Mouse (Mus musculus) C2C12 (cell line): ENCODE measurements around the gene Txnrd2.

Source experiments
- CEBPB ChIP-seq: IDR thresholded peaks from one replicate; pipeline ENCODE4 v1.6.1; 2011; ENCODE audit warnings: low read depth, mild to moderate bottlenecking, control low read depth, moderate library complexity
- CTCF ChIP-seq: IDR thresholded peaks from one replicate; pipeline ENCODE4 v1.5.1; 2011; ENCODE audit not compliant: control insufficient read depth, insufficient read depth, insufficient read length
- FOSL1 ChIP-seq: IDR thresholded peaks from one replicate; pipeline ENCODE4 v1.8.0; 2011; ENCODE audit warnings: mild to moderate bottlenecking, low read length; ENCODE audit not compliant: poor library complexity, insufficient read depth, severe bottlenecking
- MAX ChIP-seq: IDR thresholded peaks from one replicate; pipeline ENCODE4 v1.6.1; 2011; ENCODE audit warnings: mild to moderate bottlenecking, control low read depth
- USF1 ChIP-seq: IDR thresholded peaks from one replicate; pipeline ENCODE4 v1.6.1; 2011; ENCODE audit warnings: low read depth, mild to moderate bottlenecking, control low read depth, moderate library complexity

DNA sequence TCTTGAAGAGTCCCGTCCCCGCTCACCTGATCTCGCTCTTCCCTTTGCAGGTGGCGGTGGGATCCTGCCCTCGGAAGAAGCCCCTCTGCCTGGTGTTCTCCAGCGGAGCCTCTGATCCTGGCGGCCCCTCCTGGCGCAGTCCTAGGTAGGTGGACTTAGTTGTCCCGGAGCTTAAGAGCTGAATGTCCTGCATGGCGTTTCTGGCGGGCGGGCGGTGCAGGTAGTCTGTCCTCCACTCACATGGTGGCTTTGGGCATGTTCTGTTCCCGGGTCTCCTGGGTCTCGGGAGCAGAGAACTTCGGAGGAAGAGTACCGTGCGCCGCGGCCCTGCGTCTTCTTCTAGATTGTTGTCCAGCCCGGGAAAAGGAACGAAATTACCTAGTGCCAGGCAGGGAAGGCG, 72.8 kb downstream of the Txnrd2 start:
- TF ChIP-seq CEBPB (no peak), CTCF (no peak), USF1 (no peak), FOSL1 (no peak), MAX (peak; percentile 0)
